Mouse (Mus musculus) cerebellum, adult 8-10 months (tissue): Measurements from ENCODE around the gene Amz1.

ENCODE experiments used
- DNase-seq: peaks from one replicate; pipeline ENCODE4 v3.0.0; 2022

Amz1 gene

GRCm38 (mm10) chr5:140726062-140726839, 2.3 kb downstream of the Amz1 start:
- DNase-seq: no peak

GRCm38 (mm10) chr5:140726946-140727740, 3.2 kb downstream of the Amz1 start:
- DNase-seq: no peak

DNA sequence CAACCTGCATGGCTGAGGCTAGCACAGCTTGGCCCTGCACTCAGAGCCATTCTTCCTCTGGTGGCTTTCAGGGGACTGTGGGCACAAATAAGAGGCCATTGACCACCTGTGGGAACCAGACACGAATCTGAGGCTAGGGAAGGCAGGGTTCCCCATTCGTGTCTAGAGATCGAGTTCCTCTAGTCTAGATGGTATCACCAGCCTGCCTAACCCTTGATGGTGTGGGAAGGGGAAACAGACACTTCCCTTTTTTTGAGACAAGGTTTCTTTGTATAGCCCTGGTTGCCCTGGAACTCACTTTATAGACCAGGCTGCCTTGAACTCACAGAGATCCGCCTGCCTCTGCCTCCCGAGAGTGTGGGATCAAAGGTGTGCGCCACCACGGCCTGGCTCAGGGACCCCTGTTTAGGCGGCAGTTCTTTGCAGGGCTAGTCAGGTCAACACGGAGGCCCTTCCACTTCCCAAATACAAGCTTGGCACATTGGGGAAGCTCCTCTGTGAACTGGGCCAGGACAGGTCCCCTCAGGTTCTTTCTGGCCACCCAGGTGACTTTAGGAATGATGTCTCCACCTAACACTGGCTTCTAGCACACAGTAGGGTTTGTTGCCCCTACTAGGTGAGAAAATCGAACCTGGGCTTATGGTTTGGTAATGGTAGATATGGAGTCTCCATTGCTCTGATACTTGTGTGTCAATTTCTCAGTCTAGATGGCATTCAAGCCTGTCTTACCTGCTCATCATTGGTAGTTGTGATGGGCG, 7.3 kb downstream of the Amz1 start:
- DNase-seq: no peak

GRCm38 (mm10) chr5:140732195-140732594, 8.3 kb downstream of the Amz1 start:
- no peak for DNase-seq

DNA sequence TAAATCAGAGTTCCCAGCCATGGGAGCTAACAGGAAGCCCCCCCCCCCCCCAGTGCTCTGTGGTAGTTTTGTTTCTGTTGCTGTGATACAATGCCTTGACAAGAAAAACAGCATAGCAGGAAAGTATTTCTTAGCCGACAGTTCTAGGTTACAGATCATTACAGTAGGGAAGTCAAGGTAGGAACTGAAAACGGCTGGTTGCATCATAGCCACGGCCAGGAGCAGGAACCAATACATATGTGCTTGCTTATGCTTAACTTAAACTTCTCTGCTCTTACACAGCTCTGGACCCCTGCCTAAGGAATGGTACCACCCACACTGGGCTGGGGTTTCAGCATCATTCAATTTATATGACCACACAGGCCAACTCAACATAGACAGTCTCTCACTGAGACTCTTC, 9.4 kb downstream of the Amz1 start:
- no peak for DNase-seq

GRCm38 (mm10) chr5:140735297-140735696, 11.4 kb downstream of the Amz1 start:
- DNase-seq: no peak

DNA sequence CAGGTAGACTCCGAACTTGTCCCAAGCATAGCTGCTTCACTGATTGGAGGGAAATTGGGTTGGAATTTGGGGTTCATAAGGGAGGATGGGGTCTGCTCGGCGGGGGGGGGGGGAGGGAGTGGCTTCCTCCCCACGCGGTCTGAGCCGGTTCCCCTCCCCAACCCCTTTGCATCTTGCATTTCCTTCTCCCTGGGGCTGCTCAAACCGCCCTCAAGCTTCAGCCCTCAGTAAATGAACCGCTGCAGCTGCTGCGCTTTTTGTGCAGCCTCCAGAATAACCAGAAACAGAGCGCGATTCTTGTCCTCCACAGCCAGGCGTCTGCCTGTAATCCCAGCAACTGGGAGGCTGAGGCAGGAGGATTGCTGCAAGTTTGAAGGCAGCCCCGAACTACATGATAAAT, 12.2 kb downstream of the Amz1 start:
- no peak for DNase-seq

GRCm38 (mm10) chr5:140739813-140740212, 15.9 kb downstream of the Amz1 start:
- no peak for DNase-seq

DNA sequence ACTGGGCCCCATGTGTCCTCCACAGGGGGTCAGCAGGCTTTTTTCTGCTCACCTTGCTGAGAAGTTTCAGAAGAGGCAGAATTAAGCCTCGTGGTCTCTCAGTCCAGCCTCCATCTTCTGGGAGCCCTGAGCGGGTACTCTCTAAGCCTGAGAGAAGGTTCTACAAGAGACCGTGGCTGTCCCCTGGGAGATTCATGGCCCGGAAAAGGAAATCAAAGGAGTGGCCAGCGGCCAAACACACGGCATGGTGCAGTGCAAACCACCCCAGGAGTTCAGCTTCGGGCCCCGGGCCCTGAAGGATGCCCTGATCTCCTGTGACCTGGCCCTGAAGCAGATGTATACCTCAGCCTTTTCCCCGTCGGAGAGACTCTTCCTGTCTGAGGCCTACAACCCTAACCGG, 17.1 kb downstream of the Amz1 start:
- DNase-seq: no peak

DNA sequence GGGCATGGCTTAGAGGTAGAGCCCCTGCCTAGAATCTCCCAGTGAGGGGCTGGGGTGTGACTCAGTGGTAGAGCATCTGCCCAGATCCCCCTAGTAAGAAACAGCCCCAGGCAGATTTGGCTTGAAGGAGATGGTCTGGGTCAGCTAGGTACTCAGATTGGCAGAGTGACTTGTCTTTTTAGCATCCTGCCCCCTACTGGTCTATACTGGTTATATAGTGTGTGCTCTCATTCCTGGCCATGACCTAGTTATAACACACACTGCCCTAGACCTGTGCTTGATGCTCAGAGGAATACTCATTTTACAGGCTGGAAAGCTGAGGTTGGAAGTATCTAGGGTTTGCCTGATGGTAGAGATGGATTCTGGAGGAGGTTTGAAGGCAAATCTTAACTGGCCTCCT, 17.9 kb downstream of the Amz1 start:
- no peak for DNase-seq

DNA sequence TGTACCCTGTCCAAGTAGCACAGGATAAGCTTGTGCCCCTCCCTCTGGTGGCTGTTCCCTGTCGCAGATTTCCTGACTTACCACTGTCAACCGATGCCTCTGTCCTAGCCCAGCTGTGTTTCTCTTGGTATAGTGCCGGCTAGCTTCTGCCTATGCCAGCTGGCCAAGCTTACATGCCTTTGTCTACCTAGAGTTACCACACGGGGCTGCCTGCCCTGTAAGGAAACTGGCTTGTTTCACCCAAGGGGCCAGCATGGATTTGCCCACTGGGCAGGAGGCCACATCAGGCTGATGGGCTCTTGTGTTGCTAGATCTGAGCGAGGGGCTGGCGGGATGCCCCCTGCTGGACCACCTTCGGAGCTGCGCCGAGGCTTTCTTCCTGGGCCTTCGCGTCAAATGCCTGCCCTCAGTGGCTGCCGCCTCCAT, 19.8 kb downstream of the Amz1 start:
- no peak for DNase-seq

DNA sequence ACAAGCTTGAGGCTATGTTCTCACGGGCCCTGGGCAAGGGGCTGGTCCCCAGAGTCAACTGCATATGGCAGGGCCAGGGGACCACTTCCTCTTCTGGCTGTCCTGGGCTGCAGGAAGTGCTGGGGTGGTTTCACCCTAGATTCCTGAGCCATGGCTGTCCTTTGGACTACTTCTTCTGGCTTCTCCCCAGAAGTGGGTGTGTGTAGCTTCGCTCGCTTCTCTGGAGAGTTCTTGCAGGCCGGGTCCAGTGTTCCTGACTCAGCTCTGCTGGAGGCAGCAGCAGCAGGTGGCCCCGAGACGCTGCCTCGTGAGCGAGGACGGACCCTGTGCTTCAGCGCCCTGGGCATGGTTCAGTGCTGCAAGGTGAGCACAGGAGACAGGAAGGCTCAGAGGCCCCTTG, 24.5 kb downstream of the Amz1 start:
- DNase-seq: no peak

- DNase-seq: peak; percentile 69
Observed at GRCm38 (mm10) chr5:140749062-140749875, 25.3 kb downstream of the Amz1 start.

DNA sequence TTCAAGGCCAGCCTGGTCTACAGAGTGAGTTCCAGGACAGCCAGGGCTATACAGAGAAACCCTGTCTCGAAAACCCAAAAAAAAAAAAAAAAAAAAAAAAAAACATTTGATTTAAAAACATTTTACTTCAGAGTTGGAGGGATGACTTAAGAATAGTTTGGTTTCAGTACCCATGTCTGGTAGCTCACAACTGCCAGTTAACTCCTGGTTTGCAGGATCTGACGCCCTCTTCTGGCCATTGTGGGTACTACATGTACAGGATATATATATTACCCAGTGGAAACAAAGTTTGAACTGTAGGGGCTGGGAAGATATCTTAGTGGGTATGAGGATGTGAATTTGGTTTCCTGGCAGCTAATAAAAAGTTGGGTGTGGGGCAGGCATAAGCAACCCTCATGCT, 27.0 kb downstream of the Amz1 start:
- no peak for DNase-seq

- DNase-seq: no peak
Observed at GRCm38 (mm10) chr5:140752041-140752440, 28.1 kb downstream of the Amz1 start.

GRCm38 (mm10) chr5:140752639-140753038, 28.7 kb downstream of the Amz1 start:
- DNase-seq: no peak

GRCm38 (mm10) chr5:140753223-140753622, 29.3 kb downstream of the Amz1 start:
- DNase-seq: no peak

GRCm38 (mm10) chr5:140758864-140759263, 34.9 kb downstream of the Amz1 start:
- DNase-seq: no peak

GRCm38 (mm10) chr5:140762540-140762939, 38.6 kb downstream of the Amz1 start:
- DNase-seq: no peak

- no peak for DNase-seq
Observed at GRCm38 (mm10) chr5:140764921-140765613, 41.1 kb downstream of the Amz1 start.

- no peak for DNase-seq
Observed at GRCm38 (mm10) chr5:140766566-140766965, 42.6 kb downstream of the Amz1 start.

DNA sequence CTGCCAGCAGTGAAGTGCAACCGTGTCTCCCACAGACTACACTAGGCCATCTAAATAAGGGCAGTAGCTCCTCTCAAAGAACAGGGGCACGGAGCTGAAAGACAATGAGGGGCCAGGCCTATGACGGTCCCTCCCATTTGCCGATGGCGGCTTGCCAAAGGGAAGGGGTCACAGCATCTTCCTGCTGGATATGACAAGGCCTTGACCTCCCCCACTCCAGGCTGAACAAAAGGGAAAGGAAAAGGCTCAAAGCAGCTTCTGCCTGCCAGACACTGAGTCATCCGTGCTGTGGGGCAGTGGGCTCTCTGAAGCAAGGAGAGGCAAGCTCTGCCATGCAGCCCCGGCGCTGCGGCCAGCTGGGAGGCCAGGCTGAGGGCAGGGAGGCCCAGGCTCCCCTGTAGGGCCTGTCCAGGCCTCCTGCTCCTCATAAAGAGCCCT, 43.8 kb downstream of the Amz1 start:
- peak; percentile 26 for DNase-seq
